Mouse (Mus musculus) kidney, postnatal 25 days (tissue): Measurements from ENCODE around the gene Gm1113.

Experiments used
- DNase-seq, 2 experiments: peaks; one replicate each; pipeline ENCODE4 v3.0.0; 2021; ENCODE audit warnings: mixed read lengths in 2 of 2

The Gm1113 gene

GRCm38 (mm10) chr9:35518169-35518568, at the start of gene Gm1113:
Gene Gm1113 (minus strand): TSS chr9:35518269.
- no peak for DNase-seq

- no peak for DNase-seq
These were observed 46.6 kb upstream of the Gm1113 start for GRCm38 (mm10) chr9:35564536-35565240.

GRCm38 (mm10) chr9:35561583-35561982, 43.5 kb upstream of the Gm1113 start:
- DNase-seq: no peak

- DNase-seq: no peak
These were observed 43.0 kb upstream of the Gm1113 start for GRCm38 (mm10) chr9:35561076-35561475.

- peak; percentile 82 to 88 for DNase-seq
These were observed 41.2 kb upstream of the Gm1113 start for GRCm38 (mm10) chr9:35559009-35559890.

GRCm38 (mm10) chr9:35558257-35559008, 40.4 kb upstream of the Gm1113 start, which contains the start of the genes Ddx25 and Pus3:
Gene Ddx25 (minus strand): TSS chr9:35558528.
Gene Pus3 (plus strand): TSS chr9:35558595.
- DNase-seq: peak; percentile 7 to 40

- no peak for DNase-seq
These were observed 38.5 kb upstream of the Gm1113 start for GRCm38 (mm10) chr9:35556494-35557102.

- no peak for DNase-seq
These were observed 30.4 kb upstream of the Gm1113 start for GRCm38 (mm10) chr9:35548455-35548854.

GRCm38 (mm10) chr9:35546745-35547144, 28.7 kb upstream of the Gm1113 start:
- no peak for DNase-seq

- no peak for DNase-seq
These were observed 27.6 kb upstream of the Gm1113 start for GRCm38 (mm10) chr9:35545704-35546103.

- DNase-seq: peak in 1 of 2 experiments; percentile 22
These were observed 26.6 kb upstream of the Gm1113 start for GRCm38 (mm10) chr9:35544666-35545065.

- no peak for DNase-seq
These were observed 25.2 kb upstream of the Gm1113 start for GRCm38 (mm10) chr9:35543099-35543860.

- DNase-seq: no peak
These were observed 23.9 kb upstream of the Gm1113 start for GRCm38 (mm10) chr9:35541941-35542340.

- peak; percentile 75 to 91 for DNase-seq
These were observed 23.4 kb upstream of the Gm1113 start for GRCm38 (mm10) chr9:35541488-35541887.

GRCm38 (mm10) chr9:35541024-35541423, 23.0 kb upstream of the Gm1113 start:
- no peak for DNase-seq

GRCm38 (mm10) chr9:35539001-35539750, 21.1 kb upstream of the Gm1113 start:
- no peak for DNase-seq

- DNase-seq: no peak
These were observed 17.8 kb upstream of the Gm1113 start for GRCm38 (mm10) chr9:35535876-35536275.

GRCm38 (mm10) chr9:35535110-35535509, 17.0 kb upstream of the Gm1113 start:
- DNase-seq: peak in 1 of 2 experiments; percentile 52

- no peak for DNase-seq
These were observed 15.2 kb upstream of the Gm1113 start for GRCm38 (mm10) chr9:35533266-35533665.

GRCm38 (mm10) chr9:35529796-35530195, 11.7 kb upstream of the Gm1113 start:
- no peak for DNase-seq

- DNase-seq: no peak
These were observed 11.1 kb upstream of the Gm1113 start for GRCm38 (mm10) chr9:35529141-35529540.
